Mouse (Mus musculus) heart, embryonic 13.5 days (tissue): ENCODE results near the gene Tbrg1. TPM values are rescaled to one million over a fixed set of nuclear protein-coding genes. Genes with fewer than 3 reads are reported as not detected.

ENCODE experiments used
- ATAC-seq: fragments of 200-750 bp; cut with Nextera tagmentation; 2 replicates; pipeline ENCODE4 v1.8.0; 2017; ENCODE audit warnings: moderate TSS enrichment; ENCODE audit not compliant: insufficient number of reproducible peaks, low FRiP score, low TSS enrichment; ENCODE audit errors: extremely low read depth
- H3K27ac ChIP-seq: fragments of 300-500 bp; sonication (generic); replicated peaks from 2 replicates; pipeline ENCODE4 v1.5.1; 2015; ENCODE audit warnings: moderate library complexity, mild to moderate bottlenecking, inconsistent platforms
- H3K27me3 ChIP-seq: fragments of 300-500 bp; sonication (generic); replicated peaks from 2 replicates; pipeline ENCODE4 v1.6.1; 2015; ENCODE audit warnings: mild to moderate bottlenecking, inconsistent platforms
- H3K36me3 ChIP-seq: fragments of 300-500 bp; sonication (generic); 2 replicates; pipeline ENCODE4 v1.6.1; 2015; ENCODE audit warnings: mild to moderate bottlenecking, inconsistent platforms
- H3K4me1 ChIP-seq: fragments of 300-500 bp; sonication (generic); 2 replicates; pipeline ENCODE4 v1.6.1; 2015; ENCODE audit warnings: inconsistent platforms
- H3K4me2 ChIP-seq: fragments of 300-500 bp; sonication (generic); 2 replicates; pipeline ENCODE4 v1.6.1; 2015; ENCODE audit warnings: inconsistent platforms, mild to moderate bottlenecking, moderate library complexity
- H3K4me3 ChIP-seq: fragments of 300-500 bp; sonication (generic); 2 replicates; pipeline ENCODE4 v1.5.1; 2015; ENCODE audit warnings: moderate library complexity, mild to moderate bottlenecking, inconsistent platforms
- H3K9ac ChIP-seq: fragments of 300-500 bp; sonication (generic); 2 replicates; pipeline ENCODE4 v1.6.1; 2015; ENCODE audit warnings: inconsistent platforms, mild to moderate bottlenecking, moderate library complexity
- H3K9me3 ChIP-seq: fragments of 300-500 bp; sonication (generic); 2 replicates; pipeline ENCODE4 v1.6.1; 2016; ENCODE audit warnings: inconsistent platforms
- WGBS: fragments of 180-500 bp; shearing (Covaris S2); methylation state at CpG from one replicate; pipeline ENCODE4 v1.1.7; 2015; ENCODE audit warnings: mixed read lengths; 5-methylcytosine and 5-hydroxymethylcytosine counted together
- polyA plus RNA-seq: library from polyadenylated mRNA; unstranded; fragments of >200 nt; fragmentation: Nextera tagmentation; extraction: Ambion mirVana; gene quantifications from 2 replicates; pipeline ENCODE4 v1.2.1, GENCODE M21; 2015

Gene Tbrg1
- polyA plus RNA-seq, 1 experiment from 2014 or later: 126 TPM

GRCm38 (mm10) chr9:37663210-37663609 is 6.1 kb upstream of the Tbrg1 start:
- no peak for ATAC-seq
- WGBS: 52% methylated on average over 1 of the region's 1 CpGs
- Histone ChIP-seq H3K4me2 (no peak overlapping the region), H3K27me3 (no peaks in the 10 kb centered on the region), H3K4me1 (peaks cover 23% of the 10 kb centered on the region), H3K36me3 (no peaks in the 10 kb centered on the region), H3K9ac (no peak overlapping the region), H3K27ac (no peak overlapping the region), H3K9me3 (no peaks in the 10 kb centered on the region), H3K4me3 (no peak overlapping the region)

GRCm38 (mm10) chr9:37659413-37659812 is 2.3 kb upstream of the Tbrg1 start:
- H3K4me1 ChIP-seq: peaks cover 24% of the 10 kb centered on the region
- no peak overlapping the region for H3K4me2 ChIP-seq
- H3K4me3 ChIP-seq: no peak overlapping the region
- H3K9me3 ChIP-seq: no peaks in the 10 kb centered on the region
- H3K27ac ChIP-seq: no peak overlapping the region
- no peaks in the 10 kb centered on the region for H3K27me3 ChIP-seq
- no peak for ATAC-seq
- H3K36me3 ChIP-seq: peaks cover 4% of the 10 kb centered on the region
- H3K9ac ChIP-seq: no peak overlapping the region
- 55% methylated on average over 6 of the region's 6 CpGs for WGBS

- ATAC-seq: no peak; the same call in 1 of the 2 replicates
- peaks cover 24% of the 10 kb centered on the region for H3K4me1 ChIP-seq
- H3K9me3 ChIP-seq: no peaks in the 10 kb centered on the region
- H3K27me3 ChIP-seq: no peaks in the 10 kb centered on the region
- peak overlapping the region; percentile 92 for H3K27ac ChIP-seq
- peak overlapping the region; percentile 86 for H3K4me3 ChIP-seq
- peak overlapping the region; percentile 90 for H3K9ac ChIP-seq
- under 1% methylated on average over 10 of the region's 10 CpGs for WGBS
- peak overlapping the region; percentile 91 for H3K4me2 ChIP-seq
- peaks cover 31% of the 10 kb centered on the region for H3K36me3 ChIP-seq
Measured at GRCm38 (mm10) chr9:37656439-37656881, 652 bp downstream of the Tbrg1 start.

DNA sequence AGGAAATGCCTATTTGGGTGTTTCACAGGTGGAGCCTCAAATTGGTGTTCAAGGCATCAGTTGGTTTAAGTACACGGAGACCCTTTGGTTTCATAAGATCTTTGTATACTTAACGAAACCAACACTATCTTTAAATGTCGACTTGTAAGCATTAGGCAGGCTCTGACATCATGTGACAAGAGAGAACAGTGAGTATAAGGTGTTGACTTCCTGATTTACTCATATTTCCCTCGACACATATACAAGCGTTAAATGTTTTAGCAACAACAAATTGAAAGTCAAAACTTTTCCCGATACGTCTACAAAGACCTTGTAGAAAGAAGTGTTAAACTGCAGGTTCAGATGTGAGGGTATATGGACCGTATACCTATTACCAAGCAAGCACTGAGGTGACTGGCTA is 1.2 kb downstream of the Tbrg1 start:
- ATAC-seq: no peak
- Histone ChIP-seq H3K4me1 (peaks cover 24% of the 10 kb centered on the region), H3K27ac (no peak overlapping the region), H3K9me3 (no peaks in the 10 kb centered on the region), H3K4me2 (peak overlapping the region; percentile 91), H3K9ac (peak overlapping the region; percentile 90), H3K36me3 (peaks cover 36% of the 10 kb centered on the region), H3K27me3 (no peaks in the 10 kb centered on the region), H3K4me3 (peak overlapping the region; percentile 86)
- WGBS: 40% methylated on average over 8 of the region's 8 CpGs

DNA sequence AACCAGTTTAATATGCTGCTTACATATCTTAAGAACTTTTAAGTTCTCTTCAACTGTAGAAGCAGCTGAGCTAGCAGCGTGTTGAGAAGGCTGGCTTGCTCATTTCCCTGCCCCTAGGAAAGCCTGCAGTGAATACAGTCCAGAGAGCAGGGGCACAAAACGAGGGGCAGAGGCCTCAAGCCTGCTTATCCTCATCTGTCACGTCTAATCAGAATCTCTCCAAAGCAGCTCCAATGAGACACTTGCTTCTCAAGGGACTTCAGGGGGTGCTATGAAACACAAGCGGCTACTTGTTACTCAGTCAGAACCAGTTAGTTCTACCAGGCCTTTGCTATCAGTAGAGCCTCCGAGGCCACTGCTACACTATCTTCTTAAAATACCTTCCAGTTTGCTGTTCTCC is 3.3 kb downstream of the Tbrg1 start:
- H3K27ac ChIP-seq: peak overlapping the region; percentile 82
- ATAC-seq: no peak
- H3K36me3 ChIP-seq: peaks cover 57% of the 10 kb centered on the region
- no peak overlapping the region; the same call in 1 of the 2 replicates for H3K9ac ChIP-seq
- H3K4me1 ChIP-seq: peaks cover 24% of the 10 kb centered on the region
- 26% methylated on average over 5 of the region's 5 CpGs for WGBS
- H3K27me3 ChIP-seq: no peaks in the 10 kb centered on the region
- 0 out of 2 replicates have a peak overlapping the region, but pooled peaks have one; percentile 3 for H3K4me2 ChIP-seq
- H3K4me3 ChIP-seq: no peak overlapping the region
- H3K9me3 ChIP-seq: no peaks in the 10 kb centered on the region

DNA sequence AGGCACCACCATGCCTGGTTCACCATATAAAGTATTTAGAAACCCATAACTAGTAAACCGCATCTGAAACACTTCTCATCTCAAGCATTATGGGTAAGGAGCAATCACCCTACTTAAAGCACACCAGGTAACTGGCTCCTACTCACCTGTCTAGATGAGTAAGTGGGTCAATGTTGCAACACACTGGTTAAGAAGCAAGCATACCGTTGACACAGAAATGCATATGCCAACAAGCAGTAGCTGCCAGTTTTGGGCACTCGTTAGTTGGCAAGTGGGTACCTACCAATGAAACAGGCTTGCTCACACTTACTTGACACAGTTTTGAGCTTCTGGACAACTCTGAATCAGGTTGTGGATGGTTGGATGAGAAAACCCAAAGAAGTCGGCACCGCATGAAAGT is 6.5 kb downstream of the Tbrg1 start:
- Histone ChIP-seq H3K4me1 (peaks cover 19% of the 10 kb centered on the region), H3K4me2 (no peak overlapping the region), H3K9me3 (no peaks in the 10 kb centered on the region), H3K9ac (no peak overlapping the region), H3K27me3 (no peaks in the 10 kb centered on the region), H3K4me3 (no peak overlapping the region), H3K27ac (no peak overlapping the region), H3K36me3 (peaks cover 79% of the 10 kb centered on the region)
- ATAC-seq: no peak
- 93% methylated on average over 5 of the region's 5 CpGs for WGBS

DNA sequence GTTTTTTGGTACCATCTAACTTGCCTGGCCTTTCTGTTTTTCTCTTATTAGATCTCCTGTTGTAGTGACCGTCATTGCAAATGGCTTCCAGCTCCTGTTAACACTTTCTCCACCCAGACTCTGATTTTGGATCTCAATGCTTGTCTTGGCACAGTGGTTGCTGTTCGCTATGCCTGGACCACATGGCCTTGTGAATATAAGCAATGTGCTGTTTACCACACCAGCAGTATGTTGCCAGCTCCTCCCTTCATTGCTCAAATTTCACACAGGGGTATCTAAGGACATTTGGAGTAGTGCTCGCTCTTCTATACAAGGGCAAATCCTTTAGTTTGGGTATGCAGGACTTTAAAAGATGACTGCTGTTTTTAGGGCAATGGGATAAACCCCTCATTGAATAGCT is 10.9 kb downstream of the Tbrg1 start:
- Histone ChIP-seq H3K4me2 (no peak overlapping the region), H3K36me3 (peaks cover 47% of the 10 kb centered on the region), H3K27me3 (no peaks in the 10 kb centered on the region), H3K4me3 (no peak overlapping the region), H3K4me1 (no peaks in the 10 kb centered on the region), H3K27ac (no peak overlapping the region), H3K9ac (no peak overlapping the region), H3K9me3 (no peaks in the 10 kb centered on the region)
- ATAC-seq: no peak
- WGBS: 70% methylated on average over 3 of the region's 3 CpGs

DNA sequence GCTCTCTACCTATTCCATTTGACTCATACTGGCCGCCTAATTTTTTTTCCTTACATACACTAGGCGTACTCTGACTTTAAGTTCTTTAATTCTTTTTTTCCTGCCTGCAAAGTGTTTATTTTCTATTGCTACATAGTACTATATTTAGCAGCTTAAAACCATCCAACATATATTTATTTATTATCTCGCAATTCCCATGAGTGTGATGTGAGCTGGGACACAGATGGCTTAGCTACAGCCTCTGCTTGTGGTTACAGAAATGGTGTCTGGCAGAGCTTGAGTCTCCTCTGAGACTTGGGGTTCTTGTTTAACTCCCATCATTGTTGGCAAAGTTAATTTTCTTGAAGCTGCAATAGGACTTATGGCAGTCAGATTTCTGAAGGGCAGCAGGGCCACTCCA is 18.4 kb downstream of the Tbrg1 start:
- H3K27ac ChIP-seq: no peak overlapping the region
- no peak overlapping the region for H3K4me3 ChIP-seq
- no peaks in the 10 kb centered on the region for H3K4me1 ChIP-seq
- no peak for ATAC-seq
- H3K36me3 ChIP-seq: 0 out of 2 replicates have a peak, but pooled peaks cover 3% of the 10 kb centered on the region
- H3K27me3 ChIP-seq: no peaks in the 10 kb centered on the region
- no peak overlapping the region for H3K4me2 ChIP-seq
- no peak overlapping the region for H3K9ac ChIP-seq
- WGBS: 76% methylated on average over 3 of the region's 3 CpGs
- H3K9me3 ChIP-seq: no peaks in the 10 kb centered on the region

- 38% methylated on average over 6 of the region's 6 CpGs for WGBS
- Histone ChIP-seq H3K4me2 (no peak overlapping the region), H3K4me1 (no peaks in the 10 kb centered on the region), H3K27ac (no peak overlapping the region), H3K36me3 (0 out of 2 replicates have a peak, but pooled peaks cover 3% of the 10 kb centered on the region), H3K4me3 (no peak overlapping the region), H3K9me3 (no peaks in the 10 kb centered on the region), H3K27me3 (no peaks in the 10 kb centered on the region), H3K9ac (no peak overlapping the region)
- no peak for ATAC-seq
Measured at GRCm38 (mm10) chr9:37636800-37637542, 20.1 kb downstream of the Tbrg1 start.

- WGBS: 14% methylated on average over 7 of the region's 7 CpGs
Measured at GRCm38 (mm10) chr9:37636335-37636734, 20.8 kb downstream of the Tbrg1 start.

GRCm38 (mm10) chr9:37634269-37634668 is 22.8 kb downstream of the Tbrg1 start:
- H3K9ac ChIP-seq: no peak overlapping the region
- 83% methylated on average over 3 of the region's 3 CpGs for WGBS

More at GRCm38 (mm10) chr9:37636335-37636734, 20.8 kb downstream of the Tbrg1 start:
- H3K4me2 ChIP-seq: no peak overlapping the region
- ATAC-seq: no peak
- no peak overlapping the region for H3K4me3 ChIP-seq
- no peaks in the 10 kb centered on the region for H3K4me1 ChIP-seq
- H3K36me3 ChIP-seq: 0 out of 2 replicates have a peak, but pooled peaks cover 2% of the 10 kb centered on the region
- H3K27ac ChIP-seq: no peak overlapping the region
- no peaks in the 10 kb centered on the region for H3K27me3 ChIP-seq
- H3K9me3 ChIP-seq: no peaks in the 10 kb centered on the region
- H3K9ac ChIP-seq: no peak overlapping the region

GRCm38 (mm10) chr9:37632305-37632704 is 24.8 kb downstream of the Tbrg1 start:
- H3K9ac ChIP-seq: no peak overlapping the region
- H3K27ac ChIP-seq: no peak overlapping the region
- no peak for ATAC-seq
- H3K4me2 ChIP-seq: no peak overlapping the region
- H3K4me1 ChIP-seq: no peaks in the 10 kb centered on the region
- no peaks in the 10 kb centered on the region for H3K36me3 ChIP-seq
- no peak overlapping the region for H3K4me3 ChIP-seq
- no peaks in the 10 kb centered on the region for H3K27me3 ChIP-seq
- H3K9me3 ChIP-seq: no peaks in the 10 kb centered on the region
- 79% methylated on average over 2 of the region's 2 CpGs for WGBS

More at GRCm38 (mm10) chr9:37634269-37634668, 22.8 kb downstream of the Tbrg1 start:
- Histone ChIP-seq H3K4me3 (no peak overlapping the region), H3K9me3 (no peaks in the 10 kb centered on the region), H3K36me3 (no peaks in the 10 kb centered on the region), H3K4me1 (no peaks in the 10 kb centered on the region), H3K27me3 (no peaks in the 10 kb centered on the region), H3K4me2 (no peak overlapping the region), H3K27ac (no peak overlapping the region)
- no peak for ATAC-seq
